Comparison of ENCODE assay signal across 18 mouse cellular contexts in genomic region chr1:40174146-40174545, GRCm38 (mm10). TPM values are rescaled to one million over a fixed set of nuclear protein-coding genes. Genes with fewer than 3 reads are reported as not detected.
DNase-seq lines count a peak whose midpoint lies in the region; ATAC-seq and TF ChIP-seq lines count a peak whose summit lies in the region.
"Had no signal": no experiment of that assay in that cellular context is flagged by ENCODE, and none has a peak within 500 bp of the region (broad histone marks: within the 10 kb centered on the region; RNA-seq: fewer than 3 reads in every experiment).

No protein-coding gene starts in this region.

- CTCF ChIA-PET in Patski (lab: Charles Lee), result interaction anchor here (1.2 to 1.5 kb wide), 3 partner anchors 10 to 19 kb away, joined by 3 to 5 read pairs (median 3); no protein-coding TSS in a partner anchor

- TF ChIP-seq CTCF in C2C12 (IDR thresholded peaks at IDR 0.05; ENCODE audit: control insufficient read depth, insufficient read depth, insufficient read length) (no peak), Patski (IDR thresholded peaks at IDR 0.05) (no peak)
- TF ChIP-seq CTCF in heart, postnatal 0 days (IDR thresholded peaks at IDR 0.05; ENCODE audit: low read depth), result no peak

- peaks cover 11% of the 10 kb centered on the region for H3K9me3 ChIP-seq in heart, postnatal 0 days (replicated peaks; ENCODE audit: control insufficient read depth, low read length)
- H3K9me3 ChIP-seq: embryonic facial prominence, embryonic 13.5 days; hindbrain, embryonic 13.5 days had no signal

- WGBS in heart, postnatal 0 days, result 49% methylated on average over 3 of the region's 3 CpGs

- POLR2A ChIA-PET in Patski (lab: Charles Lee), result interaction anchor here (0.6 kb wide), 1 partner anchor 8 kb away, joined by 5 read pairs; no protein-coding TSS in a partner anchor

- H3K36me3 ChIP-seq in C2C12 (ENCODE audit: control insufficient read depth, insufficient read depth), result no peaks in the 10 kb centered on the region
- H3K36me3 ChIP-seq in heart, postnatal 0 days (replicated peaks; ENCODE audit: control insufficient read depth, insufficient read depth, low read length), result no peaks in the 10 kb centered on the region
- H3K36me3 ChIP-seq: embryonic facial prominence, embryonic 13.5 days; hindbrain, embryonic 13.5 days had no signal

- H3K27me3 ChIP-seq in C2C12 (ENCODE audit: control insufficient read depth, insufficient read depth, insufficient read length) (no peaks in the 10 kb centered on the region), Patski (no peaks in the 10 kb centered on the region)
- H3K27me3 ChIP-seq in heart, postnatal 0 days (ENCODE audit: control insufficient read depth, insufficient read depth, low read length), result no peaks in the 10 kb centered on the region
- H3K27me3 ChIP-seq: embryonic facial prominence, embryonic 13.5 days; hindbrain, embryonic 13.5 days had no signal

- H3K4me3 ChIP-seq in C2C12 (ENCODE audit: insufficient read depth, poor library complexity, severe bottlenecking), result no peak overlapping the region
- H3K4me3 ChIP-seq in heart, postnatal 0 days (ENCODE audit: low read depth, low read length), result no peak overlapping the region
- H3K4me3 ChIP-seq: embryonic facial prominence, embryonic 13.5 days; hindbrain, embryonic 13.5 days had no signal

- in situ Hi-C loops in Patski (cut with MboI; ENCODE audit: low pct_unique_long_range_greater_than_20kb), result loop anchor here (5.0 kb wide), 2 partner anchors 37 to 98 kb away; no protein-coding TSS in a partner anchor

- H3K27ac ChIP-seq in heart, postnatal 0 days (ENCODE audit: low read depth), result 0 out of 2 replicates have a peak overlapping the region, but pooled peaks have one; percentile 10
- H3K27ac ChIP-seq: embryonic facial prominence, embryonic 13.5 days; hindbrain, embryonic 13.5 days had no signal

- H3K4me1 ChIP-seq in heart, postnatal 0 days (ENCODE audit: control insufficient read depth, insufficient read depth), result 0 out of 2 replicates have a peak, but pooled peaks cover 6% of the 10 kb centered on the region
- H3K4me1 ChIP-seq: hindbrain, embryonic 13.5 days had no signal

- DNase-seq in Patski (ENCODE audit: low read depth, low spot score), result peak; percentile 81
- DNase-seq in fibroblast of lung, adult 2 months (ENCODE audit: low read depth), result peak; percentile 90
- no peak for DNase-seq in heart, postnatal 0 days (ENCODE audit: low spot score)
- no peak for DNase-seq in layer of hippocampus, adult 8-10 months (ENCODE audit: low spot score in 2 of 2)
- no peak for DNase-seq in kidney, postnatal 14 days
- DNase-seq in left cerebral cortex, adult 11 months (ENCODE audit: low spot score), result no peak
- DNase-seq: cerebellum, postnatal 36 days; gastrocnemius, postnatal 25 days; left cerebral cortex, postnatal 4 days; lung, embryonic 14.5 days; right cerebral cortex, postnatal 25 days; thymus, postnatal 25 days had no signal

- no peak for TF ChIP-seq EP300 in heart, postnatal 0 days (IDR thresholded peaks at IDR 0.05; ENCODE audit: low read depth)

- H3K79me2 ChIP-seq in C2C12 (ENCODE audit: control insufficient read depth, insufficient read depth), result no peaks in the 10 kb centered on the region

- peak; percentile 78 for ATAC-seq in Patski
- ATAC-seq in heart, postnatal 0 days (ENCODE audit: insufficient read depth, low read depth), result peak; percentile 49
- ATAC-seq: forebrain, embryonic 16.5 days; intestine, postnatal 0 days had no signal

- no peak overlapping the region for H3K9ac ChIP-seq in heart, postnatal 0 days (replicated peaks; ENCODE audit: low read depth, low read length)
- H3K9ac ChIP-seq: embryonic facial prominence, embryonic 13.5 days; hindbrain, embryonic 13.5 days; lung, embryonic 14.5 days had no signal

- H3K4me2 ChIP-seq in heart, postnatal 0 days (ENCODE audit: low read depth, low read length), result no peak overlapping the region
- H3K4me2 ChIP-seq: embryonic facial prominence, embryonic 13.5 days; hindbrain, embryonic 13.5 days; lung, embryonic 14.5 days had no signal

- H3K79me3 ChIP-seq in C2C12 (ENCODE audit: low read depth), result no peaks in the 10 kb centered on the region

- H3ac ChIP-seq in C2C12 (ENCODE audit: control insufficient read depth, insufficient read length, low read depth), result no peak overlapping the region

TF ChIP-seq in C2C12, 6 proteins besides CTCF, POLR2A, EP300 and RAD21:
- TF ChIP-seq CEBPB (IDR thresholded peaks at IDR 0.05; ENCODE audit: low read depth) (no peak), USF1 (IDR thresholded peaks at IDR 0.05; ENCODE audit: low read depth) (no peak), FOSL1 (IDR thresholded peaks at IDR 0.05; ENCODE audit: insufficient read depth, low read length, poor library complexity, severe bottlenecking) (peak; percentile 53), MAX (IDR thresholded peaks at IDR 0.05) (peak; percentile 16), MYOD1 (IDR thresholded peaks at IDR 0.05; ENCODE audit: control insufficient read depth, insufficient read length, low read depth) (no peak), MYOG (IDR thresholded peaks at IDR 0.05; ENCODE audit: control insufficient read depth, extremely low read depth, insufficient read length) (no peak)

RNA-seq across cellular contexts. Expression of gene Il1r1, which starts 50.7 kb away (rescaled TPM):
- 16.8 TPM for polyA plus RNA-seq in C2C12 (2012; fragmentation: generic; extraction: Trizol)
- polyA plus RNA-seq in Patski (2021), result 32.6 TPM
- total RNA-seq in heart, postnatal 0 days (2014; rRNA removed; ENCODE audit: low replicate concordance), result 4.7 and 5.2 TPM in 2 replicates
- 5.1 and 5.6 TPM in 2 replicates for polyA plus RNA-seq in heart, postnatal 0 days (2015; fragmentation: Nextera tagmentation; extraction: Ambion mirVana)
- total RNA-seq in layer of hippocampus, adult 8-10 months (2022), result 1 to 10 TPM; 5.8 to 9.7 (median 8.1) TPM
- total RNA-seq: monocyte, adult 5-6 weeks had no signal

Comparison
In these comparisons a context has a peak if more than half of its experiments do, and no peak if none do; other contexts are left out.
1. DNase-seq: peak in Patski (single experiment) and fibroblast of lung, adult 2 months (single experiment); none in heart, postnatal 0 days (single experiment), layer of hippocampus, adult 8-10 months (0 of 2), kidney, postnatal 14 days (single experiment) and left cerebral cortex, adult 11 months (single experiment).